Mouse (Mus musculus) cerebellum, adult 2 months (tissue): ENCODE data around the gene Gfral.

Source experiments
- CTCF ChIP-seq: fragments of 200-500 bp; IDR thresholded peaks from 2 replicates; pipeline ENCODE4 v1.5.1; 2011; ENCODE audit warnings: low read depth, mild to moderate bottlenecking, control low read depth, low read length, moderate library complexity, borderline replicate concordance; ENCODE audit not compliant: insufficient read depth
- POLR2A ChIP-seq: fragments of 200-500 bp; IDR thresholded peaks from 2 replicates; pipeline ENCODE4 v1.6.1; 2011; ENCODE audit warnings: low read length, control low read depth, borderline replicate concordance; ENCODE audit not compliant: insufficient read depth

DNA sequence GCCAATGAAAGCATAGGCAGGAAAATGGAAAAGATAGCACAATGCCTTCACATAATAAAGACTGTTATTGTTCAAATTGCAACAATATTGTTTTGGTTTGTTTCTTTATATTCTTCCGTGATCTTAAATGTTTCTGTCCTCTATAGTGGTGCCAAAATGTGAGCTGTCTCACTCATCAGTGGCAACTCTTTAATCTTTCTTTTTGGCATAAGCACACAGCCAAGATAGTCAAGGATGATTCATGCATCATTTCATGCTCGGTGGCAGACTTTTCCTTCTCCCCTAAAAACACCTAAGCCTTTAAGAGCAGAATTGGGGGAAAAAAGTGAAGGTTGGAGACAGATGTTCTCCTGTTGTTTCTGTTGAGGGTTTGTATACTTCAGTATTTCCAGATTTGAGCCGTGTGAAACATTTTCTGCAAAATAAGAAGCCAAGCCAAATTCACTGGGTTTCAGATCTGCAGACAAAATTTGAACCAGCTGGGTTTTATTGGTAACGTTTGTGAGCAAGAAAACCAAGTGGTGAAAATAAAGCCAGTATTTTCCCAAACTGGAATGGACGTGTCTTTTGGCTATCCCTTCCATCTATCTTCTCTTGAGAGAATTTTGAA lies 40.7 kb downstream of the Gfral start:
- no peak for TF ChIP-seq POLR2A
- no peak for TF ChIP-seq CTCF
